In the genomic region with DNA sequence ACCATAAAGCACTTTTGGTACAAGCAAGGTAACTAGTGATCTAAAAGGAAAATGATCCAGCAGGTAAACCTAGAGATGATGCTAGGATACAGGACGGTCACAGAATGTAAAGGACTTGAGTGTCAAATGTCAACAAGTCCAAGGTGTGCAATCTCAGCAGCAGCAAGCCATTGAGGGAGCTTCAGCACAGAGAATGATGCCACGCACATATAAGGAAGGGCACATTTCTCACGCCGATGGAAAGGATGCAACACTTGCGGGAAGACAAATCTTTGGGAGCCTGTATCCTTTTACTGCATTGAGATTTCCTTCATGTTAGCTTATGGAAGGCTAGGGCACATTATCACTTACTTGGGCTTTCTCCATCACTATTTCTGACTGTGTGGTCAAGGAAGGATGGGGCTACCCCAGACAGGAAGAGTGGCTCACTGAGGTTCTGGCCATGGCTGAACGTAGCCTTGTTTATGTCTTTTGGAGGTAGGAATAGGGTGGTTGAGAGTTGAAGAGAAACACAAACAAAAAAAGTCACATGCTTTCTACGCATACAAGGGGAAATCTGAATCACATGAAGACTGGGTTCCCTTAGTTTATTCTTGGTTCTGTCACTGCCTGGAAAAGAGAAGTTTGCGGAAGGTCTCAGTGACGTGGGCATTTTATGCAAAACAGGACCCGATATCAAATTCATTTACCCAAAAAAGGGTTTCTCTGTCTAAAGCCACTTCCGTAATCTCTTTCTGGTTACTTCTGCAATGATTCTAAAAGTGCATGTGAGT, we compare ENCODE assay signal across 27 mouse cellular contexts. TPM values are rescaled to one million over a fixed set of nuclear protein-coding genes. Genes with fewer than 3 reads are reported as not detected.
A peak's percentile ranks its signal among the peaks of the same experiment; 100 is the strongest.
DNase-seq lines count a peak whose midpoint lies in the region; ATAC-seq and TF ChIP-seq lines count a peak whose summit lies in the region.
"Had no signal": no experiment of that assay in that cellular context is flagged by ENCODE, and none has a peak within 500 bp of the region (broad histone marks: within the 10 kb centered on the region; RNA-seq: fewer than 3 reads in every experiment).

No protein-coding gene starts in this region.

- H3K4me1 ChIP-seq in lung, postnatal 0 days (ENCODE audit: insufficient read depth, low read depth, low read length): peaks cover 11% of the 10 kb centered on the region; the same call in 1 of the 2 replicates
- no peaks in the 10 kb centered on the region for H3K4me1 ChIP-seq in brown adipose tissue, adult 24 weeks (ENCODE audit: control insufficient read depth, insufficient read depth, insufficient read length, low read length)

- H3K4me2 ChIP-seq in lung, postnatal 0 days (replicated peaks; ENCODE audit: low read depth, low read length): no peak overlapping the region
- H3K4me2 ChIP-seq: forebrain, embryonic 15.5 days; heart, embryonic 13.5 days; hindbrain, embryonic 12.5 days; limb, embryonic 13.5 days; lung, embryonic 15.5 days; neural tube, embryonic 13.5 days had no signal

- no peak for TF ChIP-seq CTCF in lung, postnatal 0 days (IDR thresholded peaks at IDR 0.05)

- no peak for ATAC-seq in lung, postnatal 0 days
- ATAC-seq in monocyte, adult 5-6 weeks (replicated peaks; ENCODE audit: insufficient number of reproducible peaks, low FRiP score, low TSS enrichment, poor library complexity, severe bottlenecking): peak; percentile 33
- ATAC-seq: forebrain, embryonic 15.5 days; inflammation-experienced regulatory T-cells, adult 6 months had no signal

- WGBS in lung, postnatal 0 days: 86% methylated on average over 11 of the region's 11 CpGs

- H3K27me3 ChIP-seq in lung, postnatal 0 days (replicated peaks; ENCODE audit: insufficient read depth, low read length): no peaks in the 10 kb centered on the region
- H3K27me3 ChIP-seq: lung, embryonic 15.5 days had no signal

- H3K9me3 ChIP-seq in lung, postnatal 0 days (ENCODE audit: low read length): no peaks in the 10 kb centered on the region
- H3K9me3 ChIP-seq: embryonic facial prominence, embryonic 10.5 days; forebrain, embryonic 15.5 days; heart, embryonic 13.5 days; hindbrain, embryonic 12.5 days; limb, embryonic 13.5 days; lung, embryonic 15.5 days; neural tube, embryonic 13.5 days had no signal

- TF ChIP-seq EP300 in lung, postnatal 0 days (IDR thresholded peaks at IDR 0.05): no peak

- no peak overlapping the region for H3K9ac ChIP-seq in lung, postnatal 0 days (replicated peaks; ENCODE audit: low read depth)
- H3K9ac ChIP-seq: forebrain, embryonic 15.5 days; heart, embryonic 13.5 days; hindbrain, embryonic 12.5 days; limb, embryonic 13.5 days; liver, embryonic 14.5 days; lung, embryonic 15.5 days; neural tube, embryonic 13.5 days had no signal

- DNase-seq in lung, postnatal 0 days (ENCODE audit: low spot score): peak; percentile 27
- DNase-seq in lung, postnatal 14 days: no peak
- peak; percentile 42 for DNase-seq in CD4-positive, CD25-positive, alpha-beta regulatory T cell, adult 2 months (ENCODE audit: low read depth, low spot score)
- DNase-seq in thymus, postnatal 25 days: no peak
- no peak for DNase-seq in frontal cortex, postnatal 25 days (ENCODE audit: low spot score in 2 of 2)
- DNase-seq in testis, postnatal 14 days (ENCODE audit: low spot score): no peak
- DNase-seq: adrenal gland, postnatal 14 days; cerebellum, adult 9-11 months; gastrocnemius, postnatal 10 days; heart, adult 2 months; kidney, adult 18-20 months; kidney, postnatal 14 days; midbrain, embryonic 14.5 days; thymus, postnatal 14 days had no signal

- H3K4me3 ChIP-seq in lung, postnatal 0 days (ENCODE audit: low read depth, low read length): no peak overlapping the region
- no peak overlapping the region for H3K4me3 ChIP-seq in brown adipose tissue, adult 24 weeks (ENCODE audit: insufficient read depth, low read depth, low read length)
- H3K4me3 ChIP-seq: embryonic facial prominence, embryonic 10.5 days; forebrain, embryonic 15.5 days; heart, adult 2 months; heart, embryonic 13.5 days; hindbrain, embryonic 12.5 days; limb, embryonic 13.5 days; lung, embryonic 15.5 days; myocyte; neural tube, embryonic 13.5 days had no signal

- H3K36me3 ChIP-seq in lung, postnatal 0 days (ENCODE audit: insufficient read depth, low read length): no peaks in the 10 kb centered on the region
- H3K36me3 ChIP-seq: embryonic facial prominence, embryonic 10.5 days; forebrain, embryonic 15.5 days; heart, embryonic 13.5 days; hindbrain, embryonic 12.5 days; limb, embryonic 13.5 days; lung, embryonic 15.5 days; neural tube, embryonic 13.5 days had no signal

- no peak overlapping the region for H3K27ac ChIP-seq in lung, postnatal 0 days (ENCODE audit: low read length)
- peak overlapping the region; percentile 15 for H3K27ac ChIP-seq in brown adipose tissue, adult 24 weeks (replicated peaks; ENCODE audit: low read depth, low read length)
- H3K27ac ChIP-seq: embryonic facial prominence, embryonic 10.5 days; forebrain, embryonic 15.5 days; heart, adult 2 months; heart, embryonic 13.5 days; hindbrain, embryonic 12.5 days; limb, embryonic 13.5 days; liver, embryonic 14.5 days; lung, embryonic 15.5 days; neural tube, embryonic 13.5 days had no signal

RNA-seq across cellular contexts. Expression of a gene that starts 5.8 kb away (rescaled TPM):
- 19.0 and 30.7 TPM in 2 replicates for polyA plus RNA-seq in lung, postnatal 0 days (2015; fragmentation: Nextera tagmentation; extraction: Ambion mirVana)
- polyA plus RNA-seq in brown adipose tissue, adult 24 weeks (2012; ENCODE audit: insufficient read depth, insufficient read length, missing spikeins): 5.6 and 6.7 TPM in 2 replicates
- total RNA-seq in monocyte, adult 5-6 weeks (2017): 165 to 355 TPM (median 352 TPM) in 3 replicates
- total RNA-seq: common myeloid progenitor, adult 5-6 weeks had no signal
- polyA plus RNA-seq: myocyte had no signal

Comparison
In these comparisons a context has a peak if more than half of its experiments do, and no peak if none do; other contexts are left out.
1. DNase-seq: peak in lung, postnatal 0 days (single experiment) and CD4-positive, CD25-positive, alpha-beta regulatory T cell, adult 2 months (single experiment); none in lung, postnatal 14 days (single experiment), thymus, postnatal 25 days (single experiment), frontal cortex, postnatal 25 days (0 of 2) and testis, postnatal 14 days (single experiment).